Mouse (Mus musculus): Measurements from ENCODE around the gene Arpc1b.
A peak's percentile ranks its signal among the peaks of the same experiment; 100 is the strongest.
"Not testable (repeated sequence)": the region's sequence is repeated elsewhere in the genome, so short reads cannot be mapped to it uniquely, and the experiment has no call there.

Arpc1b gene

DNA sequence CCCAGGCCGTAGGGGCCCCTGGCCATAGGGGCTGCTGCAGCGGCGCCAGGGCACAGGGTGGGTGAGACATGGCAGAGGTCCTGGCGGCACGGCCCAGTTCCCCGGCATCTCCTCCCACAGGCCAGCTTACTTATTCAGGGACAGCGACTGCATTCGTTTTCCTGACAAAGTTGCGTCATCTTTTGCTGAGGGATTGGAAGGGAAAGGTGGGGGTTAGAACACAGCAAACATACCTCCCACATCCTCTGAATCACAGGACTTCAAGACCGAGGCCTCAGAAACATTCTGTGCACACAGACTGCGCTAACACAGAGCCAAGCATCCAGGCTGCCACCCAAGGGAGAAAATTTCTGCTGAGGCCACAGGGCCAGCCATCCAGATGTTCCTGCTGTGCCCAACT is 16.2 kb downstream of the Arpc1b start:
- Histone ChIP-seq H3K36me3 (ENCODE audit: insufficient read depth, low read length) (peaks cover 100% of the 10 kb centered on the region), H3K4me3 (replicated peaks; ENCODE audit: low read length) (no peak overlapping the region), H3K9me3 (ENCODE audit: low read length) (no peaks in the 10 kb centered on the region), H3K27me3 (ENCODE audit: insufficient read depth, low read length) (no peaks in the 10 kb centered on the region), H3K4me1 (replicated peaks; ENCODE audit: low read depth, low read length) (peaks cover 83% of the 10 kb centered on the region)
- TF ChIP-seq POU5F1 (IDR thresholded peaks at IDR 0.05; ENCODE audit: borderline replicate concordance, low read length) (no peak), CTCF (conservative IDR thresholded peaks at IDR 0.05; ENCODE audit: low read length) (no peak), NANOG (IDR thresholded peaks at IDR 0.05; ENCODE audit: borderline replicate concordance, low read length) (no peak)

DNA sequence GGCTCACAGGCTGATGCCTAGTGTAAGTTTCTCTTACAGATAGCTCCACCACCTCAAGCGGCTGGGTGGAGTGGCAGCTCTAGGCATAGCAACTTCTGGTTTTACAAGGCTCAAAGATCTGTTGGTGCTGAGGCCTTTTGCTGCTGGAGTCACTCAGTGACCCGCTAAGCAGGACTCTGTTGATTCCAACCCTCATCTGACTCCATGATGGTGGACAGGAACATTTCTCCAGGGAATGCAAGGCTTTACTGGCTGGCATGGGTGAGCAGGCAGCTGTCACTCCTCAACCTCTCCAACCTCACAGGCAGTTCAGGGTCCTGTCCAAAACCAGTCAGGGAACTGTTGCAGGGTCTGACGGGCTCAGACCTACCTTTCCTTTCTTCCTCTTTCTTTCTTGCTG is 17.0 kb downstream of the Arpc1b start:
- Histone ChIP-seq H3K4me3 (replicated peaks; ENCODE audit: low read length) (no peak overlapping the region), H3K27me3 (ENCODE audit: insufficient read depth, low read length) (no peaks in the 10 kb centered on the region), H3K36me3 (ENCODE audit: insufficient read depth, low read length) (peaks cover 100% of the 10 kb centered on the region), H3K9me3 (ENCODE audit: low read length) (no peaks in the 10 kb centered on the region), H3K4me1 (replicated peaks; ENCODE audit: low read depth, low read length) (peaks cover 75% of the 10 kb centered on the region)
- TF ChIP-seq NANOG (IDR thresholded peaks at IDR 0.05; ENCODE audit: borderline replicate concordance, low read length) (no peak), POU5F1 (IDR thresholded peaks at IDR 0.05; ENCODE audit: borderline replicate concordance, low read length) (no peak), CTCF (conservative IDR thresholded peaks at IDR 0.05; ENCODE audit: low read length) (no peak)

DNA sequence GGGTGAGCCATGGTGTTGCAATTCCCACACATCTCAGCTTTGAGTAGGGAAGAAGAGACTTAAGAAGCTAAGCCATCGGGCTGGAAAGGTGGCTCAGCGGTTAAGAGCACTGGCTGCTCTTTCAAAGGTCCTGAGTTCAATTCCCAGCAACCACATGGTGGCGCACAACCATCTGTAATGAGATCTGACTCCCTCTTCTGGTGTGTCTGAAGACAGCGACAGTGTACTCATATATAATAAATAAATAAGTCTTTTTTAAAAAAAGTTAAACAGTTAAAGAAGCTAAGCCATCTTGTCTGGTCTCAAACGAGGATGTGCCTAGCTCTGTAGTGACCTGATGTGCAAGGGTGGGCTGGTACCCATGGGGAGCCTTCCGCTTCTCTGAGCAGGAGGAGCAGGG is 19.3 kb downstream of the Arpc1b start:
- H3K36me3 ChIP-seq (ENCODE audit: insufficient read depth, low read length), result peaks cover 100% of the 10 kb centered on the region
- H3K27me3 ChIP-seq (ENCODE audit: insufficient read depth, low read length); H3K4me3 ChIP-seq (replicated peaks; ENCODE audit: low read length); H3K9me3 ChIP-seq (ENCODE audit: low read length): not testable (repeated sequence)
- peaks cover 76% of the 10 kb centered on the region for H3K4me1 ChIP-seq (replicated peaks; ENCODE audit: low read depth, low read length)
- TF ChIP-seq CTCF (conservative IDR thresholded peaks at IDR 0.05; ENCODE audit: low read length), result peak; percentile 12; the same call in 1 of the 2 replicates

DNA sequence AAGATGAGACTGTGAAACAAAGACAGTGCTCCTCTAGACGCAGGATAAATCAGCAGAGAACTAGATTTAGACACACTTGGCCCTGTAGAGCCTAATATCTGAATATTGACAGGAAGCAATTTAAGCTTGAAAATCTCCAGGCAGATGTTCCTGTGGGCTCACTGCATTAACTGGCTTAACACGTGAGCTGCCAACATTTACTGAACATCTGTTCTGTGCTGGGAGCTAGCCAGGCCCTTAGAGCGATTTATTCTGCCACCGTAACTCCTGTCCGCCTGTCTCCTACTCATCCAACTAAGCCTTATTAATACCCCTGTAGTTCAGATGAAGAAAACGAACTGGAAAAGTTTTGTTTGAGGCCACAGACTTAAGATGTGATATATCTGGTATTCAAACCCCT is 24.8 kb downstream of the Arpc1b start:
- no peaks in the 10 kb centered on the region for H3K27me3 ChIP-seq (ENCODE audit: insufficient read depth, low read length)
- H3K9me3 ChIP-seq (ENCODE audit: low read length), result no peaks in the 10 kb centered on the region
- TF ChIP-seq NANOG (IDR thresholded peaks at IDR 0.05; ENCODE audit: borderline replicate concordance, low read length) (no peak), CTCF (conservative IDR thresholded peaks at IDR 0.05; ENCODE audit: low read length) (no peak), POU5F1 (IDR thresholded peaks at IDR 0.05; ENCODE audit: borderline replicate concordance, low read length) (no peak)
- H3K4me3 ChIP-seq (replicated peaks; ENCODE audit: low read length), result peak overlapping the region; percentile 100
- peaks cover 72% of the 10 kb centered on the region for H3K36me3 ChIP-seq (ENCODE audit: insufficient read depth, low read length)
- H3K4me1 ChIP-seq (replicated peaks; ENCODE audit: low read depth, low read length), result peaks cover 49% of the 10 kb centered on the region

DNA sequence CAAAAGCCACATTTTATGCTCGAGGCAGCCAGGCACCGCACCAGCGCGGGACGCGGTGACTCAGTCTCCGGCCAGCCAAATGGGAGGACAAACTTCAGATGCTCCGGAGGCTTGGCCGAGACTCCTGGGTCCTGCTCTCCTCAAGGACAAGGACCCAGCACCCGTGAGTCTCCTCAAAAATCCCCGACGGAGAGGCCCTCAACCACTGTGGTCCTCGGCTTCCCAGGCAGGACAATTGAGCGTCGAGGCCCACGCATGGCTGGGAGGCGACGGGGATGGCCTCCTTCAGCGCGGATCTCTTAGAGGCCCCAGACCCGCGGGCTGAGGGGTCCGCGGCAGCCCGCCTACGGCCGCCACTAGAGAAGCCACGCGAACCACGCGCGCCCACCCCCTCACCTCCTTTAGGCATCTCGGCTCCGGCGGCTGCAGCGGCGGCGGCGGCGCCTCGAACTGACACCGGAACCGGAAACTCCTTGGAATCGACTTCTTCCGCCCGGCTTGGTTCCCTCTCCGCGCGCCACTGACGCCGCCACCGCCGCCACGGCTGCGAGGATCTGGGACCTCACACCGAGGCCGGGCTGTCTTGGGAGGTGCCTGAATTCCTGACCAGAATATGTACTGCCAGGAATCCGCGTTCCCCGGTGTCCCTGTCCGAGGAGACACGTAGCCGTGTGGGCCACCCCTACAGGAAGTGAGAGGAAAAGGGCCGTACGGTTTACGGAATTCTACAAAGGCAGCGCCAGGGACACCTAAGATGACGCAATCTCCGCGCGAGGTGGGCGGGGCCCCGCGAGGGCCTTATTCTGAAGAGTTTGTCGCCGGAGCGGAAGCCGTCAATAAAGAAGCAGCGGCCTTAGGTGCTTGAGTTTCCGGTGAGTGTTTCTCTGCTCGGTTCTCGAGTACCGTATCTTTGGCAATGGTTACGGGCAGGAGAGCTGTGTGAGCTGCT is 25.8 kb downstream of the Arpc1b start, which contains the start of the genes Pdap1 and Bud31:
Pdap1 (minus strand) TSS at position 668 of the 949 bp plus-strand sequence.
Bud31 (plus strand) TSS at position 792 of the 949 bp plus-strand sequence.
- H3K27me3 ChIP-seq (ENCODE audit: insufficient read depth, low read length), result no peaks in the 10 kb centered on the region
- no peaks in the 10 kb centered on the region for H3K9me3 ChIP-seq (ENCODE audit: low read length)
- H3K36me3 ChIP-seq (ENCODE audit: insufficient read depth, low read length), result peaks cover 72% of the 10 kb centered on the region
- peaks cover 39% of the 10 kb centered on the region for H3K4me1 ChIP-seq (replicated peaks; ENCODE audit: low read depth, low read length)
- TF ChIP-seq NANOG (IDR thresholded peaks at IDR 0.05; ENCODE audit: borderline replicate concordance, low read length) (no peak), POU5F1 (IDR thresholded peaks at IDR 0.05; ENCODE audit: borderline replicate concordance, low read length) (no peak), CTCF (conservative IDR thresholded peaks at IDR 0.05; ENCODE audit: low read length) (no peak)
- peak within 1 kb of the TSS; percentile 100 for H3K4me3 ChIP-seq (replicated peaks; ENCODE audit: low read length)

DNA sequence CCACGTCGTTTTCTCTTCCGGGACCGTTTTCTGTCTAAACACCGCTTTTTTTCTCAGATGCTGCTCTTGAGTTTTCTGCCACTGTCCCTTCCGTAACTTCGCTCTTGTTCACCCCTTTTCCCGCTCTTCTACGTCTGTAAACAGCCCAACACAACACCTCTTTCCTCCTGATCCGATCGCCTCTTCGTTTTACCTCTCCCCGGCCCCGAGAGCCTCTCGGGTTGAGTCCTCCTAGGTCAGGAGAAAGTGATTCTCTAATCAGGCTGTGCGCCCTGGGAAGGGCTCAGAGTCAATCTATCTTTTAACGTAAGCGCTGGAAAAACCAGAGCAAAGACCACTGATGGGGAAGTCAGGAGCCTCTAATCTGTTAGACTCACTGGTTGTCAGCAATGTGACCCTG is 26.6 kb downstream of the Arpc1b start:
- H3K36me3 ChIP-seq (ENCODE audit: insufficient read depth, low read length), result peaks cover 72% of the 10 kb centered on the region
- H3K27me3 ChIP-seq (ENCODE audit: insufficient read depth, low read length), result no peaks in the 10 kb centered on the region
- H3K4me3 ChIP-seq (replicated peaks; ENCODE audit: low read length), result peak overlapping the region; percentile 100
- H3K9me3 ChIP-seq (ENCODE audit: low read length), result no peaks in the 10 kb centered on the region
- H3K4me1 ChIP-seq (replicated peaks; ENCODE audit: low read depth, low read length), result peaks cover 38% of the 10 kb centered on the region
- no peak for TF ChIP-seq CTCF (conservative IDR thresholded peaks at IDR 0.05; ENCODE audit: low read length)
- no peak for TF ChIP-seq POU5F1 (IDR thresholded peaks at IDR 0.05; ENCODE audit: borderline replicate concordance, low read length)
- TF ChIP-seq NANOG (IDR thresholded peaks at IDR 0.05; ENCODE audit: borderline replicate concordance, low read length), result no peak

DNA sequence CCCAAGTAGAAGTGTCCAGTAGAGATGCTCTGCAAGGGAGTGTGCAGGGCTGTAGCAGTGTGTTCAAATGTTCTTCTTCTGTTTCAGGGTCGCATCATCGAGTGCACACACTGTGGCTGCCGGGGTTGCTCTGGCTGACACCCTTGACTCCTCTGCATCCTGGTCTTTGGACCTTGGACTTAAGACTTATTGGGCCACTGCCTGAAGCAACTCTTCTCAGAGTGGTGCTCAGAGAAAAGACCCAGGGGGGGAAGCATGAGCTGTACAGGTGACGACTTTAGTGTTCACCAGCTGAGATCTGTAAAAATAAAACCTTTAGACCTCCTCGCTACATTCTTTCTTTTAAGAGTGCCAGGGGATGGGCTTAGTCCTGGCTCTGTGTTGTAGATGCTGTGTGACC is 33.7 kb downstream of the Arpc1b start:
- H3K27me3 ChIP-seq (ENCODE audit: insufficient read depth, low read length), result no peaks in the 10 kb centered on the region
- H3K4me3 ChIP-seq (replicated peaks; ENCODE audit: low read length), result no peak overlapping the region
- TF ChIP-seq POU5F1 (IDR thresholded peaks at IDR 0.05; ENCODE audit: borderline replicate concordance, low read length) (no peak), NANOG (IDR thresholded peaks at IDR 0.05; ENCODE audit: borderline replicate concordance, low read length) (no peak), CTCF (conservative IDR thresholded peaks at IDR 0.05; ENCODE audit: low read length) (no peak)
- peaks cover 24% of the 10 kb centered on the region; the same call in 1 of the 2 replicates for H3K4me1 ChIP-seq (replicated peaks; ENCODE audit: low read depth, low read length)
- no peaks in the 10 kb centered on the region for H3K9me3 ChIP-seq (ENCODE audit: low read length)
- H3K36me3 ChIP-seq (ENCODE audit: insufficient read depth, low read length), result peaks cover 100% of the 10 kb centered on the region

DNA sequence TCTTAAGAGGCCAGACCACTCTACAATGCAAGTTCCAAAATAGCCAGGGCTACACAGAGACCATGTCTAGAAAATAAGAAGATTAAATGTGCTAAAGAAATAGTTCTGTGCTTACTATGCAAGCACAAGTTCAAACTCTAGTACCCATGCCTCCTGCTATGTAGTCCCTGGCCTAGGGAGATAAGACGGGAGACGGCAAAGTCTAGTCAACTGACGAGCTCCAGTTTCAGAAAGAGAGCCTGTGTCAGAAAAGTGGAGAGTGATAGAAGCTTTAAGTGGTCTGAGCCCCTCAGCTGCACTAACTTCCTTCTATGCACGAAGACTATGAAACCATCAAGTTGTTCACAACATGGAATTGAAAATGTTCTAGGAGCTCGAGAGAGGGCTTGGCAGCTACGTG is 35.3 kb downstream of the Arpc1b start:
- Histone ChIP-seq H3K4me3 (replicated peaks; ENCODE audit: low read length) (no peak overlapping the region), H3K9me3 (ENCODE audit: low read length) (no peaks in the 10 kb centered on the region), H3K4me1 (replicated peaks; ENCODE audit: low read depth, low read length) (peaks cover 27% of the 10 kb centered on the region; the same call in 1 of the 2 replicates), H3K27me3 (ENCODE audit: insufficient read depth, low read length) (no peaks in the 10 kb centered on the region), H3K36me3 (ENCODE audit: insufficient read depth, low read length) (peaks cover 97% of the 10 kb centered on the region)
- TF ChIP-seq POU5F1 (IDR thresholded peaks at IDR 0.05; ENCODE audit: borderline replicate concordance, low read length) (no peak), NANOG (IDR thresholded peaks at IDR 0.05; ENCODE audit: borderline replicate concordance, low read length) (no peak), CTCF (conservative IDR thresholded peaks at IDR 0.05; ENCODE audit: low read length) (no peak)
